Mouse (Mus musculus) testis, adult 2 months (tissue): ENCODE data around the gene Clta. TPM values are rescaled to one million over a fixed set of nuclear protein-coding genes. Genes with fewer than 3 reads are reported as not detected.

ENCODE experiments used
- H3K27ac ChIP-seq: fragments of 200-500 bp; 2 replicates; pipeline ENCODE4 v1.5.1; 2012; ENCODE audit warnings: low read depth, low read length; ENCODE audit not compliant: control insufficient read depth, insufficient read depth
- H3K27me3 ChIP-seq: fragments of 200-500 bp; 2 replicates; pipeline ENCODE4 v1.6.1; 2012; ENCODE audit warnings: mild to moderate bottlenecking, low read length, moderate library complexity; ENCODE audit not compliant: control insufficient read depth, insufficient read depth
- H3K36me3 ChIP-seq: fragments of 200-500 bp; 2 replicates; pipeline ENCODE4 v1.6.1; 2012; ENCODE audit warnings: mild to moderate bottlenecking, low read length; ENCODE audit not compliant: control insufficient read depth, insufficient read depth
- H3K4me1 ChIP-seq: fragments of 200-500 bp; 2 replicates; pipeline ENCODE4 v1.6.1; 2012; ENCODE audit warnings: low read length; ENCODE audit not compliant: control insufficient read depth, insufficient read depth
- H3K4me3 ChIP-seq: fragments of 200-500 bp; 2 replicates; pipeline ENCODE4 v1.5.1; 2012; ENCODE audit warnings: low read depth, mild to moderate bottlenecking, low read length, moderate library complexity, mixed read lengths; ENCODE audit not compliant: control insufficient read depth
- CTCF ChIP-seq: fragments of 200-500 bp; IDR thresholded peaks from 2 replicates; pipeline ENCODE4 v1.5.1; 2012; ENCODE audit warnings: low read depth, mild to moderate bottlenecking, inconsistent platforms, low read length, moderate library complexity; ENCODE audit not compliant: control insufficient read depth, insufficient read depth, insufficient replicate concordance
- POLR2A ChIP-seq: fragments of 200-500 bp; IDR thresholded peaks from 2 replicates; pipeline ENCODE4 v1.6.1; 2012; ENCODE audit warnings: low read depth, mild to moderate bottlenecking, inconsistent platforms, low read length, moderate library complexity; ENCODE audit not compliant: control insufficient read depth
- polyA plus RNA-seq: library from polyadenylated mRNA; depleted of rRNA; stranded (reverse); fragments of >200 nt; gene quantifications from 2 replicates; pipeline ENCODE4 v1.2.3, GENCODE M21; 2012

The Clta gene
- polyA plus RNA-seq, 1 experiment: 23.1 TPM

GRCm38 (mm10) chr4:44004623-44005409, 564 bp downstream of the Clta start:
- H3K4me3 ChIP-seq: no peak overlapping the region
- no peaks in the 10 kb centered on the region for H3K27me3 ChIP-seq
- H3K36me3 ChIP-seq: no peaks in the 10 kb centered on the region
- no peak overlapping the region for H3K27ac ChIP-seq
- TF ChIP-seq CTCF (no peak), POLR2A (no peak)
- no peaks in the 10 kb centered on the region for H3K4me1 ChIP-seq

- Histone ChIP-seq H3K36me3 (no peaks in the 10 kb centered on the region), H3K27me3 (no peaks in the 10 kb centered on the region)
- no peak for TF ChIP-seq CTCF
- no peak for TF ChIP-seq POLR2A
Measured at GRCm38 (mm10) chr4:44010176-44010575, 5.9 kb downstream of the Clta start.

GRCm38 (mm10) chr4:44010893-44011292, 6.6 kb downstream of the Clta start:
- Histone ChIP-seq H3K4me3 (no peak overlapping the region), H3K4me1 (peaks cover 10% of the 10 kb centered on the region), H3K36me3 (no peaks in the 10 kb centered on the region), H3K27me3 (no peaks in the 10 kb centered on the region), H3K27ac (no peak overlapping the region)
- no peak for TF ChIP-seq CTCF
- TF ChIP-seq POLR2A: no peak

More at GRCm38 (mm10) chr4:44010176-44010575, 5.9 kb downstream of the Clta start:
- Histone ChIP-seq H3K4me1 (peaks cover 10% of the 10 kb centered on the region), H3K4me3 (no peak overlapping the region), H3K27ac (no peak overlapping the region)

- Histone ChIP-seq H3K4me3 (peak overlapping the region; percentile 99; the same call in 1 of the 2 replicates), H3K27me3 (no peaks in the 10 kb centered on the region), H3K27ac (no peak overlapping the region), H3K4me1 (peaks cover 10% of the 10 kb centered on the region), H3K36me3 (no peaks in the 10 kb centered on the region)
- TF ChIP-seq POLR2A (no peak), CTCF (no peak)
Measured at GRCm38 (mm10) chr4:44011799-44012198, 7.5 kb downstream of the Clta start.

GRCm38 (mm10) chr4:44012376-44013367, 8.4 kb downstream of the Clta start:
- peak overlapping the region; percentile 99 for H3K4me3 ChIP-seq
- peaks cover 10% of the 10 kb centered on the region for H3K4me1 ChIP-seq
- TF ChIP-seq POLR2A (peak; percentile 94), CTCF (no peak)
- H3K27me3 ChIP-seq: no peaks in the 10 kb centered on the region
- H3K36me3 ChIP-seq: no peaks in the 10 kb centered on the region
- H3K27ac ChIP-seq: peak overlapping the region; percentile 74

GRCm38 (mm10) chr4:44013391-44014070, 9.3 kb downstream of the Clta start:
- Histone ChIP-seq H3K27ac (no peak overlapping the region), H3K4me3 (peak overlapping the region; percentile 99), H3K36me3 (no peaks in the 10 kb centered on the region), H3K27me3 (no peaks in the 10 kb centered on the region), H3K4me1 (peaks cover 10% of the 10 kb centered on the region)
- TF ChIP-seq POLR2A: no peak
- no peak for TF ChIP-seq CTCF
